Mouse (Mus musculus) adrenal gland, postnatal 25 days (tissue): Measurements from ENCODE around the gene Dek. TPM values are rescaled to one million over a fixed set of nuclear protein-coding genes. Genes with fewer than 3 reads are reported as not detected.

ENCODE experiments used
- DNase-seq: peaks from one replicate; pipeline ENCODE4 v3.0.0; 2021; ENCODE audit warnings: mixed read lengths
- total RNA-seq: library from RNA; stranded (reverse); gene quantifications from 2 replicates; pipeline ENCODE4 v1.2.3, GENCODE M21; 2021

Gene Dek
- total RNA-seq, 1 experiment from 2014 or later: 81.6 TPM

DNA sequence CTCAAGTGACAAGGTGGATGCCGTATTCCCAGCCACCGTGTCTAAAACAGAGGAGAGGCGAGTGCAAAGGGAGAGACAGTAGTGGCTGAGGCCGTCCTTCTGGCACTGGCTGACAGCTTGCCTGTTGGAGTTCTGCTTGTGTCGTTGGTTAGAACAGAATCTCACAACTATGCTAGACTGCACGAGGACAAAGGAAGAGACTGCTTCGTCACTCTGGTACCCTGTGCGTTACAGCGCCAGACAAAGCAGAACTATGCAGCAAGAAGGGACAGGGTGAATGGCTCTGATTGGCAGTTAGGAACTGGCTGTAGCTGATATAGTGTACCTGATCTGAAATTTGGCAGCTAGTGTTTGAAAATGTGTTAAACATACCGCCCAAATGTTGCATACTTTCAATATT lies 52.0 kb downstream of the Dek start:
- DNase-seq: no peak

DNA sequence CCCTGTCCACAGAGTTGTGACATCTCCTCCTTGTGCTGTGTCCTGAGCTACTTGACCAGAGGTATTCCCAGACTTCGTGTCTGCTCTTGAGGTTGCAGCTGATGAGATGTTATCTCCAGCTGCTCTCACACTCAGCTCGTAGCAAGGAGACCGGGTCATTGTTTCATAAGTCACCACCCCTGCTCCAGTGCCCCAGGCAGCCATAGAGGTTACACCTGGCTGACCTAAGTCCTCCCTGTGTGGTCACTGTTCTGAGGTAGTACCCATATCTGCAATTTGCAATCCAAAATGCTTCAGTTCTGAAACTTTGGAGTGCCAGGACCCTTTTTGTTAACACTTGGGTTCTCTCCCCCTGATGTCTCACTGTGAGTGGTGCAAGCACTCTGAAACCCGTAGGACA lies 56.0 kb downstream of the Dek start:
- DNase-seq: no peak

DNA sequence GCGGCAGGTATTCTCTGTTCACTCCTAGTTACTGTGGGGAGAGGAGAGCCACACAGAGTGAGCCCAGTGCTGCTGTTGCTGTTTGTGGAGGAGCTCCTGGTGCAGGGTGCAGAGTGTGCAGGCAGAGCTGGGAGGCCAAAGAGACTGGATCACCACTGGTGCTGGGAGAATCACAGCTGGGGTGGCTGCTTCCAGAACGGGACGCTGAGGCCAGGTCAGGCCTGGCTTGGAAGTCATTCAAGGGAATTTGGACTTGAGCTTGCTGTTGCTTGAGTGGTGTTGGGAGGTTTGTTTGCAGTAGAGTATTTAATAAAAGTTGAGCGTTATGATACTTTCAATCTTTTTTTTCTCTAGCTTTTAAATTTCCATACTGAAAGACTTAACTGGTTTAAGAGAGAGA lies 58.0 kb downstream of the Dek start:
- no peak for DNase-seq

DNA sequence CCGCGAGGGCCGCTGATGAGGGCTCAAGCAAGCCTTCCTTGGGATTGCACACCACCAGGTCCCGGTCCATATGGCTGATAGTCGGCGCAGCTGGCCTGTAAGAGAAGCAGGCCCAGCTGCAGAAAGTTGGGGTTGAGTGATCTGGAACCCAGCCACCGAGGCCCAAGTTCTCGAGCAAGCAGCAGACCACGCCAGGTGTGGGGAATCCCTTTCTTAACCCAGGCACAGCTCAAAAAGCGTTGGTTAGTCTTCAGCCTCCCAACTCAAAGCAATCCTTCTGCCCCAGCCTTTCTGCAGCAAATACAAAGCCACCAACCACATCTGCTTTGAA lies 61.4 kb downstream of the Dek start, which contains the start of gene Tpmt:
Tpmt (minus strand) TSS at position 121 of the 331 bp plus-strand sequence.
- peak; percentile 7 for DNase-seq

DNA sequence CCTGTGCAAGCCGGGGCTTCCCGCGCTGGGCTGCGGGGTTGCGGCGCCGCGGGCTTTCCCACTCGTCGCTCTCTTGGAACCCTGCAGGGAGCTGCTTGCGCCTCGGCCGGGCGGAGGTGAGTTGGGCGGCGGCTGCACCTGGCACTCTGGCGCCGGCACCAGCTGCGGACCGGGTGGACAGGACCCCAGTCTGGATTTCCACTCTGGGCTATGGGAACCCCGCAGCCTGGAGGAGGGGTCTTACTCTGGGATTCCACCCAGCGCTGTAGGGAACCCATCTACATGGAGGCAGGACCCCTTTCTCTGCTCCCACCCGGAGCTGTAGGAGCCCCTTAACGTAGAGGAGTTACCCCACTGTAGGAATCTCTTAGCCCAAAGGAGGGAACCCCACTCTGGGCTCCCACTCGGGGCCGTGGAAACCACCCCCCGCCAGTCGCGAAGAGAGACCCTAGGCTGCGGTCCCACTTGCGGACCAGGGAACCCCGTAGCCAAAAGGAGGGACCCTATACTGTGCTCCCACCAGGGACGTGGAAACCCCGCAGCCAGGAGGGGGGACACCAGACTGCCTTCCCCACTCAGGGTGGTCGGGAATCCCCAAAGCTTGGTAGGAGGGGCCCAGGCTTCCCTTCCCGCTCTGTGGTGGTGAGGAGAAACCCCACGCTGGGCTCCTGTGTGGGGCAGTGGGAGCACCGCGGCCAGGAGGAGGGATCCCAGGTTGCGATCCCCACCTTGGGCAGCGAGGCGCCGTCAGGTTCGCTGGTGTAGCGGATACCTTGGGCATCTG lies 62.0 kb downstream of the Dek start:
- no peak for DNase-seq

DNA sequence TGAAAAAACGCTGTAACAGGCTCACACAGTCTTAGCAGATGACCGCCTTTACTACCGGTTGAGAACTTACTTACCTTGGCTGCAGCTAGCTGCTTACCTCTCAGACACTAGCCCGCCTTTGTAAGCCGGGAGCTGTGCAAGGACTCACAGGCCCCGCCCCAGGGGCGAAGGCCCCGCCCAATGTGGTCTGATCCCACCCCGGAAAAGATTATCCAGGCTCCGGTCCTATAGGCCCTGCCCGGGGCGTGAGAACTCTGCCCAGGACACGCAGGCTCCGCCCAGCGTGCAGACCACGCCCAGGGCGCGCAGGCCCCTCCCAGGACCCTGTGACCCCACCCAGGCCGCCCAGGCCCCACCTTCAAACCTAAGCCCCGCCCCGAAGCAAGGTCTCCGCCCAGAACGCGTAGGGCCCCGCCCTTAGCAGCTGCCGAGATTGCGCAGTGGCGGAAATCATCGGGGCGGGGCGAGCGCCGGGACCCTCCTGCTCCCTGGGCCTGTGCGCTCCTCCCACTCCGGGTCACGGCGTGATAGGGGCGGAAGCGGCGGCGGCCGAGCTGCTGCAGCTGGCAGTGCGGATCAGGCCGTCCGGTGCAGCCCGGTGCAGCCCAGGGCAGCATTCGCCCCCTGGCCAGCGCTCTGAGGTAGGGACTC lies 62.8 kb downstream of the Dek start, which contains the start of gene Kdm1b:
Kdm1b (plus strand) TSS at position 470 of the 651 bp plus-strand sequence.
- DNase-seq: peak; percentile 99

DNA sequence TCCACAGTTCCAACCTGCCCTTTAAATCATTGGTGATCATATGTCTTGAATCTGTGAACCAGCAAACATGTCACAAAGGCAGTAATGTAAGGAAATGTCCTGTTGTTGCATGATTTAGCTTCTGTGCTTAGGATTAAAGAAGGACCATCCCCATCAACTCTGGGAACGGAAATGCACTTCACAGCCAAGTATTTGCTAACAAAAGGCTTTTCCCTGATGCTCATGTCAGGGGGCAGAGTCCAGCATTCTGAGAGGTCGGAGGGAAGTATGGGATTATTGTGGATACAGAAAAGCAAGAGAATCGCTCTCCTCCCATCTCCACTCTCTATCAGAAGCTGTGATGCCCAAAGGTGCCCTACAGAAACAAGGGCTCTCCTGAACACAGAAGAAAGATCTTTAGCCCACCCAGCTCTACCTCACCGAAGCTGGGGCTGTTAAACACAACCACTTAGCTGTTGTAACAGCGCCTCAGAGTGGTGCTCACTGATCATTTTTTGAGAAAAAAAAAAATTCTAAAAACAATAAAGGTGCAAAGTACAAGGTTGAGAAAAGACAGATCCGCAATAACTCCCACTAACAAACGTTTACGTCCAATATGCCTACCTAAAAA lies 63.9 kb downstream of the Dek start:
- no peak for DNase-seq

DNA sequence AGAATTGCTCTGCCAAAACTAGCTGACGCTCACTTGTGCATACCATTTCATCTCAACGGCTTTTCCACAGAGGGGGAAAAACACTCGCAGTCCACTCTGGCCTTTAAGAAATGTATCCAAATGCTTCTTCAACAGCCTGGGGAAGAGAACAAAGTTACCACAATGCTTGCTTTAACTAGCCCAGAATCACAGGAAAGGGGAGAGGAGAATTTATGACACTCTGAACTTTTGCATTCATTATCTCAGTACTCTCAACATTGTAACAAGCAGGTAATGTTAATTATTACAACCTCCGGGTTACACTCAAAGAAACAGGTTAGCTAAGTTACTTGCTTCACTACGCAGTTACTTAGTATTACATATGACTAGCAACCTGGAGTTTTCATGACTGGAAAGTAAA lies 65.9 kb downstream of the Dek start:
- DNase-seq: no peak

DNA sequence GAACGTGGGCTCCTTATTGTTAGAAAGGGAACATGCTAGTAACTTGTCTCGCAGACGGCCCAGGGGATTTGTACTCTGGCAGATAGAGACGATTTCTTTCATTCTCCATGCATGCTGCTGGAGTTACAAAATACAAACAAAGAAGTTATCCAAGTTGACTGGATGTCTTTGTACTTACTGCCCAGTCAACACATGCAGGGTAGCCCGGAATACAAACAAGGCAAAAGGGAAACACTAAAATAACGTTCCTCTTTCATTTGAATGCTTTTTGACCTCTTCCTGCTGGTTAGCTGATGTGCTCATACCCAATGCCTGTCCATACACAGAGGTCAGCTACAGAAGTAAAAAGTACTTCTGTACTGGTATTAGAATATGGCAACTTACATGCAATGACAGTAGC lies 68.1 kb downstream of the Dek start:
- DNase-seq: no peak

Other genes starting within 250 kb of the Dek start
- gene Kif13a, start 176.3 kb downstream of the Dek start, total RNA-seq: 27.4 and 41.8 TPM in 2 replicates
- 5.8 and 6.0 TPM in 2 replicates for gene Nhlrc1, start 91.4 kb downstream of the Dek start, total RNA-seq
- gene Kdm1b, start 62.7 kb downstream of the Dek start, total RNA-seq: 7.5 and 11.7 TPM in 2 replicates
- 9.2 and 10.8 TPM in 2 replicates for gene Tpmt, start 61.5 kb downstream of the Dek start, total RNA-seq
- 2.8 and 3.9 TPM in 2 replicates for gene Rnf144b, start 16.5 kb upstream of the Dek start, total RNA-seq